Mouse (Mus musculus): ENCODE results near the gene Afap1. TPM values are rescaled to one million over a fixed set of nuclear protein-coding genes. Genes with fewer than 3 reads are reported as not detected.

Afap1 gene
- polyA plus RNA-seq (2015; fragmentation: Nextera tagmentation; extraction: Ambion mirVana) = 18.1 and 20.9 TPM in 2 replicates

DNA sequence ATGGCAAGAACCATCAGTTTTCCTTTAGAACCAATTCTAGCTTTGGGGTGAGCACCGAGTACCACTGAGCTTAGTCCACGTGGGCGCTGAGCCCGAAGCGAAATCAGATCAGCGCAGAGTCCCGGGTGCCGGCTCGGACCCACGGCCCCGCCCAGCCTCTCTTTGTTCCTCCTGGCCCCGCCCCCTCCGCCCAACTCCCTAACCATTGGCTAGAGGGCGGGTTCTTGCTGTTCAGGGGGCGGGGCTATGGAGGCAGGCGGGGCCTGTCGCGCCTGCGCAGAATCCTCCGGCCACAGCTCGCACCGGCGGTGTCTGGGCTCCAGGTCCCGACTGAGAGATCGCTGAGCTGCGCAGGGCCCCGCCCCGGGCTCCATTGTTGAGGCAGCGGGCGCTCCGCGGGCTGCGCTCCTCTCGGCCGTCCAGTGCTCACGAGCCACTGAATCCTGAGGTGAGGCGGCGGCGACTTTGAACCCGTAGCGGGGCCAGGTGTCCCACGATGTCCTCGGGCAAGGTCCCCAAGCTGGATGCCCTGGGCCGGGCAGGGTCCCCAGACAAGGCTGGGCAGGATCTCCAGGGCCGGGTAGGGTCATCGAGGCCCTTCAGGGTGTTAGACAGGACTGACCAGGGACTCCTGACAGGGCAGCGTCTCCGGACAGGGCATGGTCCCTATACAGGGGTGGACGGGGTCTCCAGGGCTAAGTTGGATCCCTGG is at the start of gene Afap1:
Gene Afap1, plus strand, starts transcription at position 227 of the 712 bp plus-strand sequence.
- H3K4me2 ChIP-seq = peak within 1 kb of the TSS; percentile 97
- H3K9me3 ChIP-seq = no peaks in the 10 kb centered on the region
- peaks cover 22% of the 10 kb centered on the region for H3K4me1 ChIP-seq
- peak within 1 kb of the TSS; percentile 94 for H3K4me3 ChIP-seq
- under 1% methylated on average over 49 of the region's 49 CpGs for WGBS
- H3K36me3 ChIP-seq = 0 out of 2 replicates have a peak, but pooled peaks cover 2% of the 10 kb centered on the region
- H3K27me3 ChIP-seq = peaks cover 9% of the 10 kb centered on the region
- peak within 1 kb of the TSS; percentile 94 for H3K9ac ChIP-seq
- peak within 1 kb of the TSS; percentile 75 for H3K27ac ChIP-seq
- peak; percentile 96 for ATAC-seq (ENCODE audit: insufficient number of reproducible peaks, insufficient read depth, low FRiP score, low TSS enrichment, low read depth)

DNA sequence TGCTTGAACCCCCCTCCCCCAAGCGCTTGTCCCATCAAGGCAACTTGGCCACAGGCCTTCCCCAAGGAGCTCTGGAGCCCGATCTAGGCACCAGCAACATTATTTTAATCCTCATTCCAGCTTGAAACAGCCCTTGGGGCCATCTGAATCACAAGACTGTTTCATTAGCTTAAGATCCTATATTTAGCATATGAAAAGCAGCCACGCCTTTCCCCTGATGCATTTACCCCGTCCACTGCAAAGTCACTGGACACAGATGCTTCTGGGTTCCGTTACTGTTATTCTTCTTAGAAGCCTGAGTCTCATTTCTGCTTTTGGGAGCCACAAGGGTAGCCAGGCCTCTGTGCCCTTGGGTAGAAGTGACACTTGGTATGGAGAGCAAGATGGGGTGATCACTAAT is 41.6 kb upstream of the Afap1 start:
- no peak overlapping the region for H3K4me3 ChIP-seq
- H3K4me2 ChIP-seq = no peak overlapping the region
- H3K9me3 ChIP-seq = no peaks in the 10 kb centered on the region
- WGBS = 56% methylated on average over 5 of the region's 5 CpGs
- H3K9ac ChIP-seq = no peak overlapping the region
- ATAC-seq (ENCODE audit: insufficient number of reproducible peaks, insufficient read depth, low FRiP score, low TSS enrichment, low read depth) = no peak
- no peaks in the 10 kb centered on the region for H3K4me1 ChIP-seq
- no peaks in the 10 kb centered on the region for H3K36me3 ChIP-seq
- H3K27ac ChIP-seq = no peak overlapping the region
- no peaks in the 10 kb centered on the region; the same call in 1 of the 2 replicates for H3K27me3 ChIP-seq

DNA sequence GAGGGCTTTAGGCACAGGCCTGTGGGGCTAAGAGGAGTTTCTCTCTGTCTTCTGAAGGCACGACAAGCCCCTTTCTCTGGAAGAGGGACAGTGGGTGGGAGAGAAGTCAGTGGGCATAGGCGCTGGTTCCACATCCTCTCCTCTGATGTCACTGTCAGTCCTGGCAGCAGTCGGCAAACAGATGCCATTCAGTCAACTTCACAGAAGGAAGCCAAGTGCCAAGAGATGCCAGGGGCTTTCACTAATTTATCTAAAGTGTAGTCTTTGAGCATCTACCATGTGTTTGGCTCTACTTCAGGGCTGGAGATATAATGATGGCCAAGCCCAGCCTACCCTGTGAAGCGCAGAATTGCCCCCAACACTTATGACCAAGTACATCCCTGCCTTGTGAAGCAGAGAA is 39.7 kb upstream of the Afap1 start:
- Histone ChIP-seq H3K36me3 (no peaks in the 10 kb centered on the region), H3K4me2 (no peak overlapping the region), H3K9ac (no peak overlapping the region), H3K27ac (no peak overlapping the region), H3K9me3 (no peaks in the 10 kb centered on the region), H3K27me3 (no peaks in the 10 kb centered on the region; the same call in 1 of the 2 replicates), H3K4me1 (no peaks in the 10 kb centered on the region), H3K4me3 (no peak overlapping the region)
- ATAC-seq (ENCODE audit: insufficient number of reproducible peaks, insufficient read depth, low FRiP score, low TSS enrichment, low read depth) = no peak
- WGBS = 92% methylated on average over 4 of the region's 4 CpGs

DNA sequence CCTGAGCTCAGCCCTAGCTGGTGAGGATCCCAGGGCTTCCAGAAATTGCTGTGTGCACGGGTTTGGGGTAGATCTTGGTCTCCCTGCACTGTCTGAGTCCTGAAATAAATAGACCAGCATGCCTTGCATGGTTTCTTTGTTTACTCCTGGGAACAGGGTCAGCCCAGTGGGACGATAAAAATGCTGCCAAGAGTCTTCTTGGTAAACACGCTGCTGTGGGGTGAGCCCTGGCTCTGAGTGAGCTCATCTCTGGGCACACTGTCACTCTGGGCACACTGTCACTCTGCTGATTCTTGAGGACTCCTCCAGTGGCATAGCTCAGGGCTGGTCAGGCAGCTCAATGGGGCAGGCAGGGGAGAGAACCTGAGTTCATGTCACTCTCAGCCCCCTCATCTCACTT is 36.9 kb upstream of the Afap1 start:
- H3K36me3 ChIP-seq = no peaks in the 10 kb centered on the region
- no peak for ATAC-seq (ENCODE audit: insufficient number of reproducible peaks, insufficient read depth, low FRiP score, low TSS enrichment, low read depth)
- no peaks in the 10 kb centered on the region for H3K27me3 ChIP-seq
- H3K9ac ChIP-seq = 0 out of 2 replicates have a peak overlapping the region, but pooled peaks have one; percentile 21
- no peak overlapping the region for H3K4me2 ChIP-seq
- no peaks in the 10 kb centered on the region for H3K4me1 ChIP-seq
- no peak overlapping the region for H3K27ac ChIP-seq
- WGBS = 51% methylated on average over 3 of the region's 3 CpGs
- H3K9me3 ChIP-seq = no peaks in the 10 kb centered on the region
- no peak overlapping the region for H3K4me3 ChIP-seq

DNA sequence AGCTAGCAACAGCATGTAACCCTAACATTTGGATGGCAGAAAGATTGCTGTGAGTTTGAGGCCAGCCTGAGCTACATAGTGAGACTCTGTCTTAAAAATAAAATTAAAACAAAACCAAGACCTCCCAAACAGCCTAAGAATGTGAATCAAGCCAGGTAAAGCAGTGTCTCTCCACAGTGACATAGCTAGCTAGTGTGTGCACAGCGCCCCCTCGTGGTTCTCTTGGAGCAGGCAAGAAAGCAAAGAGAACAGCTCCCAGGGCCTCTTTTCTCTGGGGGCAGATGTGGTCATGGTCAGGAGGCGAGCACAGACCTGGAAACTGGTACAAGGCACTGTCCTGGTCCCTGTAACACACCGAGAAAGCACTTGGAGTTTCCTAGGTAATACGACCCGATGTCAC is 35.0 kb upstream of the Afap1 start:
- H3K36me3 ChIP-seq = no peaks in the 10 kb centered on the region
- H3K4me2 ChIP-seq = no peak overlapping the region
- ATAC-seq (ENCODE audit: insufficient number of reproducible peaks, insufficient read depth, low FRiP score, low TSS enrichment, low read depth) = no peak
- no peak overlapping the region for H3K4me3 ChIP-seq
- WGBS = 25% methylated on average over 6 of the region's 6 CpGs
- H3K4me1 ChIP-seq = no peaks in the 10 kb centered on the region
- H3K9me3 ChIP-seq = no peaks in the 10 kb centered on the region
- H3K27me3 ChIP-seq = no peaks in the 10 kb centered on the region
- no peak overlapping the region for H3K27ac ChIP-seq
- H3K9ac ChIP-seq = no peak overlapping the region

DNA sequence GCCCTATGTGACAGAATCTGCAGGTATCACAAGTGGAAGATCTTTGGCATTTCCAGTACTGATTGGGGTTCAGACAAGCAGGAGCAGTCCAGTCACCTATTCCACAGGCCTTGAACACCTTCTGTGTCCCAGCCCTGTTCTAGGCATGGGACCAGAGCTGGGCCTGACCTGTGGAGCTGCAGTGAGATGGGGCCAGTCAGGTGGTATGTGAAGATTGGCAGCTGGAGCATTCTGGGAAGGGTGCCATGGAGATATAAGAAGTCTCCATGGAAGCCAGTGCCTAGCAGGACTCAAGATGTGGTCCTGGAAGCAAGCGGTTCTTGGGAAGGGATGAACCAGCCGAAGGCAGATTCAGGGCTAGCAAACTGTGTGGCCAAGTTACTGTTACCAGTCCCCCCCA is 31.7 kb upstream of the Afap1 start:
- no peaks in the 10 kb centered on the region for H3K27me3 ChIP-seq
- H3K4me1 ChIP-seq = no peaks in the 10 kb centered on the region
- H3K4me2 ChIP-seq = no peak overlapping the region
- no peak overlapping the region for H3K4me3 ChIP-seq
- no peak overlapping the region for H3K9ac ChIP-seq
- WGBS = 95% methylated on average over 2 of the region's 2 CpGs
- no peak overlapping the region for H3K27ac ChIP-seq
- ATAC-seq (ENCODE audit: insufficient number of reproducible peaks, insufficient read depth, low FRiP score, low TSS enrichment, low read depth) = no peak
- no peaks in the 10 kb centered on the region for H3K36me3 ChIP-seq
- H3K9me3 ChIP-seq = no peaks in the 10 kb centered on the region

DNA sequence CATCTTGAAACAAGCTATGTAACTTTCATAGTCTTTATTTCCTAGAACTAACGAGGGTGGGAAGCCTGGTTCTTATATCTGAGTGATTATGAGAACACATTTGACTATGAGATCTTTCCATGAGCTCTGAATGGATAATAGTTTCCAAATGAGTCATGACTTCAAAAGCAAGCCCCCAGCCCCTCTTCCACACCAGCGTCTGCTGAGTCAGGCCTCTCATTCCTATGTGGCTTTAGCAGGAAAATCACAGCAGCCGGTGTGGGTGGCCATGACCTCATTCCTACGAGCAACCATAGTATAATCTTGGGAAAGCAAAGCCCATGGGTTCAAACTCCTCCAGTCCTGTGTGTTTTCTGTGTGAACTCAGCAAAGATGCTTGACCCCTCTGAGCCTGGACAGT is 23.1 kb upstream of the Afap1 start:
- no peaks in the 10 kb centered on the region for H3K36me3 ChIP-seq
- ATAC-seq (ENCODE audit: insufficient number of reproducible peaks, insufficient read depth, low FRiP score, low TSS enrichment, low read depth) = no peak
- no peak overlapping the region for H3K4me2 ChIP-seq
- H3K27ac ChIP-seq = no peak overlapping the region
- WGBS = 62% methylated on average over 4 of the region's 4 CpGs
- H3K27me3 ChIP-seq = no peaks in the 10 kb centered on the region
- H3K9ac ChIP-seq = no peak overlapping the region
- no peaks in the 10 kb centered on the region for H3K4me1 ChIP-seq
- H3K9me3 ChIP-seq = no peaks in the 10 kb centered on the region
- no peak overlapping the region for H3K4me3 ChIP-seq

DNA sequence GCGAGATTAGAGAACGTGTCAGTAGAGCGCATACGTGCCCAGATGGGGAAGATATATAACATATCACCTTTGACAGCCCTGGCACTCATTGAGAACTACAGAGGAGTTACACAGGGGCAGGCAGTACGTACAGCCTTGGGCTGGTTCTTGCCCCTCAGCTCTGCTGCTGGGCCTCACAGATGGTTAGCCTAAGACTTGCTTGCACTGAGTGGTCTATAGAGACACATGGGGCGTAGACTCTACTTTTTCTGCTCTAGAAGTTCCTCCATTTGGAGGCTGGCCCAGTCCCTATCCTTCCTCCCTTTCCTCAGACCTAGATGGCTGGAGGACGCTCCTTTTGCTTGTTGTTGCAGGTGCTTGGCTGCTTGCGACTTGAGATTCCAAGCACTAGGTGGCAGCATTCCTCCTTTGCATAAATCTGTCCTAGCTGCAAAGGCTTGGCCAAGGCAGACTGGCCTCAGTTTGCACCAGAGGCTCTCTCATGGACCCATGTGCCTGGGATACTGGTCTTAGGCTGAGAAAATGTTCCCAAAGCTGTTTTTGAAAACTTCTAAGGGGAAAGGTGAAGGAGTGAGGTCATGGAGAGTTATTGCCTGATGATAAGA is 22.6 kb upstream of the Afap1 start:
- 55% methylated on average over 8 of the region's 8 CpGs for WGBS
- H3K36me3 ChIP-seq = no peaks in the 10 kb centered on the region
- no peaks in the 10 kb centered on the region for H3K27me3 ChIP-seq
- no peak overlapping the region for H3K4me3 ChIP-seq
- H3K4me2 ChIP-seq = no peak overlapping the region
- no peak overlapping the region for H3K27ac ChIP-seq
- 0 out of 2 replicates have a peak, but pooled peaks have one; percentile 32 for ATAC-seq (ENCODE audit: insufficient number of reproducible peaks, insufficient read depth, low FRiP score, low TSS enrichment, low read depth)
- H3K9me3 ChIP-seq = no peaks in the 10 kb centered on the region
- no peaks in the 10 kb centered on the region for H3K4me1 ChIP-seq
- H3K9ac ChIP-seq = no peak overlapping the region

DNA sequence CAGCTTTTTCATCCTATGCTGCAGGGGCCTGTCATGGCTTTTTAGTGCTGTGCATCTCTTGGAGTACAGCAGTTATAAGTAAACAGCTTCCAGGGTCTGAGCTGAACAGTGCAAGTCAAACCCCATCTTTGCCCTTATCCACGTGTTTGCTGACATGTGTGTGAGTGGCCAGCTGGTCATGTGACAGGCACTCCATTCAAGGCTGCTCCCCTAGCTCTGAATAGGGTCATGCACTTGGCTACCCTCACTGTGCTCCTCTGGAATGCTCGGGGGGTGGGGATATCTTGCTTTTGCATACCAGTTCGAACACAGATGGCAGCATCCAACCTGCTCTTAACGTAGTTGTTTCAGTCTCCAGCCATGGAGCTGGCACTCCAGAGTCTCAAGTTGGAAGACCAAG is 19.7 kb upstream of the Afap1 start:
- no peak overlapping the region for H3K9ac ChIP-seq
- H3K4me3 ChIP-seq = no peak overlapping the region
- H3K9me3 ChIP-seq = no peaks in the 10 kb centered on the region
- no peaks in the 10 kb centered on the region for H3K27me3 ChIP-seq
- no peaks in the 10 kb centered on the region for H3K4me1 ChIP-seq
- ATAC-seq (ENCODE audit: insufficient number of reproducible peaks, insufficient read depth, low FRiP score, low TSS enrichment, low read depth) = no peak
- H3K27ac ChIP-seq = no peak overlapping the region
- H3K36me3 ChIP-seq = no peaks in the 10 kb centered on the region
- 44% methylated on average over 4 of the region's 4 CpGs for WGBS
- no peak overlapping the region for H3K4me2 ChIP-seq

DNA sequence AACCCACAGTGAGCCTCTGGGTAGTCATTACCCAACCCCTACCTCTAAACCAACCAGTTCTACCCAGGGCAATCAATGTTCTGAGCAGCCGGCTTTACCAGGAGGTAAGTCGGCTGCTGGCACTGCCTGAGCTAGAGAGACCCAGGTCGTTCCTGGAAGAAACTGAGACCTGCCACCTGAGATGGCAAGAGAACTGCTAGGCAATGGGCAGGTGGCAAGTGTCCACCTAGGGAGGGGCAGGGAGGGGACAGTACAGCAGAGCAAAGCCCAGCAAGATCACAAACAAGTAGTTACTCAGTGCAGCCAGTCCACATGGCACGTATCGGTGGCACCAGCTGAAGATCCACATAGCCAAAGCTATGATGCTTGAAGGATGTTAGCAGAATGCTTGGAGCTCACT is 16.9 kb upstream of the Afap1 start:
- no peak for ATAC-seq (ENCODE audit: insufficient number of reproducible peaks, insufficient read depth, low FRiP score, low TSS enrichment, low read depth)
- H3K27me3 ChIP-seq = no peaks in the 10 kb centered on the region
- H3K4me3 ChIP-seq = no peak overlapping the region
- H3K9me3 ChIP-seq = no peaks in the 10 kb centered on the region
- H3K27ac ChIP-seq = no peak overlapping the region
- 0 out of 2 replicates have a peak, but pooled peaks cover 3% of the 10 kb centered on the region for H3K4me1 ChIP-seq
- no peaks in the 10 kb centered on the region for H3K36me3 ChIP-seq
- no peak overlapping the region for H3K9ac ChIP-seq
- H3K4me2 ChIP-seq = no peak overlapping the region
- WGBS = 82% methylated on average over 5 of the region's 5 CpGs

DNA sequence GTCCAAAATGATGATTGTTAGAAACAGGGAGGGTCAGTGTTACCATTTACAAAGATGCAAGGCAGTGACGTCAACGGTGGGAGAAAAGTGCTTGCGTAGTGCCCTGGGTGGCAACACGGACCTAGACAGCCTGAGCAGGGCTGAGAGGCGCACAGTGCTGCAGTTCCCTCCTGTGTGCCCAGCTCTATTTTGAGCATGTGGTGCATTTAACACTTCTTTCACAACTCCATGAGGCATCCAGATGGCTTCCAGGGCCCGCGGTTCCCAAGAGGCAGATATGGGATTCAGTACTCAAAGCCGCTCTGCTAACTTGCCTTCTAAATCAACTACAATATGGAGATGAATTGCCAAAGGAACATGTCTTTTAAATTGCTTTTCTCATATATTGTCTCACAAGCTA is 13.9 kb upstream of the Afap1 start:
- WGBS = 78% methylated on average over 8 of the region's 8 CpGs
- Histone ChIP-seq H3K27ac (no peak overlapping the region), H3K36me3 (no peaks in the 10 kb centered on the region), H3K4me1 (0 out of 2 replicates have a peak, but pooled peaks cover 3% of the 10 kb centered on the region), H3K4me2 (no peak overlapping the region), H3K4me3 (no peak overlapping the region), H3K9me3 (no peaks in the 10 kb centered on the region), H3K27me3 (no peaks in the 10 kb centered on the region), H3K9ac (no peak overlapping the region)
- no peak for ATAC-seq (ENCODE audit: insufficient number of reproducible peaks, insufficient read depth, low FRiP score, low TSS enrichment, low read depth)

DNA sequence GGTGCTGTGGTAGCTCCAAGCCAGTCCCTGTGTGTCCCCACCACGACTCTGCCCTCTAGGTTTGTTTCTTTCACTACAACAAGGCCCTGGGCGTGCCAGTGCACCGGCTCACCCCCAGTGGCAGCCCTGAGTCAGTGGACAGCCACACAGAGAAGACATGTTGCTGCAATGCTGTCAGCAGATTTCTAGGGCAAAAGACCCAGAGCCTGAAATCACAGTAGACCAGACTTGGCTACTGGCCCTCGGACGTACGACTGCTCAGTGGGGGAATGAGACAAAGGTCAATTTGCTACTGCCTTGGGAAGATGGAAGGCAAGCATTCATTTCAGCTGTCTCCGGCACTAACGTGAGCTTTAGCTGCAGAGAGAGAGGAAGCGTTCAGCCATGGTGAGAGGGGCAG is 10.7 kb upstream of the Afap1 start:
- H3K36me3 ChIP-seq = no peaks in the 10 kb centered on the region

More for the DNA sequence above, 10.7 kb upstream of the Afap1 start:
- Histone ChIP-seq H3K9ac (no peak overlapping the region), H3K4me3 (no peak overlapping the region), H3K27me3 (no peaks in the 10 kb centered on the region), H3K27ac (no peak overlapping the region), H3K4me2 (no peak overlapping the region), H3K9me3 (no peaks in the 10 kb centered on the region), H3K4me1 (0 out of 2 replicates have a peak, but pooled peaks cover 3% of the 10 kb centered on the region)
- WGBS = 64% methylated on average over 9 of the region's 9 CpGs
- no peak for ATAC-seq (ENCODE audit: insufficient number of reproducible peaks, insufficient read depth, low FRiP score, low TSS enrichment, low read depth)

Data from embryonic facial prominence, embryonic 13.5 days (tissue).